8 mouse cellular contexts compared by ENCODE assay signal in the genomic region with DNA sequence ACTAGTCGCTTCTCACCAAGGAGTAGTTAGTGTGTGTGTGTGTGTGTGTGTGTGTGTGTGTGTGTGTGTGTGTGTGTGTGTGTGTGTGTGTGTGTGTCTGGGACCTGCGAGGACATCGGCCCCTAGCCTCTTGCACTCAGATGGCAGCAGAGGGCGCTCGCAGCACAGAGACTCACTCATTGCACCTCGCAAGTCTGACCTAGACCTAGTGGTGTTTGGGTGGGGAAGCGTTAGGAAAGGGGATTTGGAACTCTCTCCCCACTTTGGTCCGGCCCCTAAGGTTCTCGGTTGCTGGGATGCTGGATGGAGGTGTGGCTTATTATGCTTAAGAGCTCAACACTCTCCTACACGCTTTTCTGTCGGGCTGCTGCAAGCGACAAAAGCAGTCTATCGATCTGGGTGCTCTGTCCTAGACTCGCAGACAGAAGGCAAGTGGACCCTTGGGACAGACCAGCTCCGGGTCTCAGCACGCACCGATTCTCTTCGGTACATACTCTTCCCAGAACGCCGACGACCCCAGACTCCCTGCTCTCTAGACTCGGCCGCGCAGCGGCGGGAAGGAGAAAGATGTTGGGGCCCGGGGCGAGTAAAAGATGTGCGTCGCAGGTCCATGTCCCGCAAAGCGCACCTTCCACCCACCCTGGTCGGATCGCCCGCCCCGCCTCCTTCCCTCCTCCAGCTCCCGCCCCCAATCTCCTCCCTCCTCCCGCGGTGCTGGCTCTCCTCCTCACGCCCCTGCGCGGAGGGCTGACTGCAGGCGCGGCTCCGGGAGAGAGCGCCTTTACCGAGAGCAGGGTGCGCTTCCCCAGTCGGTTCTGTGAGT. TPM values are rescaled to one million over a fixed set of nuclear protein-coding genes. Genes with fewer than 3 reads are reported as not detected.
DNase-seq lines count a peak whose midpoint lies in the region; ATAC-seq and TF ChIP-seq lines count a peak whose summit lies in the region.

A gene (plus strand): TSS at position 750 of the 823 bp plus-strand sequence.

- peak within 1 kb of the TSS; percentile 18; the same call in 1 of the 2 replicates for H3K4me3 ChIP-seq in bone marrow macrophage, adult 2 months (ENCODE audit: insufficient read depth, low read length)
- H3K4me3 ChIP-seq in embryonic facial prominence, embryonic 15.5 days (replicated peaks): peak within 1 kb of the TSS; percentile 44
- peak within 1 kb of the TSS; percentile 66 for H3K4me3 ChIP-seq in heart, embryonic 10.5 days
- H3K4me3 ChIP-seq in kidney, embryonic 14.5 days (ENCODE audit: low read length): peak within 1 kb of the TSS; percentile 43
- H3K4me3 ChIP-seq in limb, embryonic 14.5 days (replicated peaks; ENCODE audit: low read length): peak within 1 kb of the TSS; percentile 42
- H3K4me3 ChIP-seq in midbrain, postnatal 0 days (ENCODE audit: low read depth, low read length): peak within 1 kb of the TSS; percentile 39

- no peaks in the 10 kb centered on the region for H3K4me1 ChIP-seq in bone marrow macrophage, adult 2 months (ENCODE audit: control insufficient read depth, insufficient read depth, low read length)
- H3K4me1 ChIP-seq in embryonic facial prominence, embryonic 15.5 days: peaks cover 14% of the 10 kb centered on the region
- H3K4me1 ChIP-seq in heart, embryonic 10.5 days: peaks cover 36% of the 10 kb centered on the region
- peaks cover 15% of the 10 kb centered on the region for H3K4me1 ChIP-seq in kidney, embryonic 14.5 days (ENCODE audit: control insufficient read depth, insufficient read depth, low read length)
- H3K4me1 ChIP-seq in limb, embryonic 14.5 days (ENCODE audit: control insufficient read depth, insufficient read depth, low read length): peaks cover 7% of the 10 kb centered on the region; the same call in 1 of the 2 replicates
- peaks cover 8% of the 10 kb centered on the region; the same call in 1 of the 2 replicates for H3K4me1 ChIP-seq in midbrain, postnatal 0 days (ENCODE audit: insufficient read depth, low read length)

- peak within 1 kb of the TSS; percentile 85 for H3K4me2 ChIP-seq in embryonic facial prominence, embryonic 15.5 days (replicated peaks)
- H3K4me2 ChIP-seq in kidney, embryonic 14.5 days (replicated peaks; ENCODE audit: low read depth, low read length): peak within 1 kb of the TSS; percentile 77
- peak within 1 kb of the TSS; percentile 81 for H3K4me2 ChIP-seq in limb, embryonic 14.5 days (replicated peaks; ENCODE audit: low read depth, low read length, severe bottlenecking)
- peak within 1 kb of the TSS; percentile 72 for H3K4me2 ChIP-seq in midbrain, postnatal 0 days (ENCODE audit: low read depth, low read length, poor library complexity, severe bottlenecking)

- WGBS in embryonic facial prominence, embryonic 15.5 days: 1% methylated on average over 49 of the region's 49 CpGs
- under 1% methylated on average over 47 of the region's 49 CpGs for WGBS in heart, embryonic 10.5 days
- under 1% methylated on average over 46 of the region's 49 CpGs for WGBS in kidney, embryonic 14.5 days
- WGBS in limb, embryonic 14.5 days: under 1% methylated on average over 42 of the region's 49 CpGs
- WGBS in midbrain, postnatal 0 days: under 1% methylated on average over 43 of the region's 49 CpGs

- H3K36me3 ChIP-seq in embryonic facial prominence, embryonic 15.5 days: no peaks in the 10 kb centered on the region
- no peaks in the 10 kb centered on the region for H3K36me3 ChIP-seq in heart, embryonic 10.5 days
- no peaks in the 10 kb centered on the region for H3K36me3 ChIP-seq in kidney, embryonic 14.5 days (ENCODE audit: control insufficient read depth, insufficient read depth, low read length)
- no peaks in the 10 kb centered on the region for H3K36me3 ChIP-seq in limb, embryonic 14.5 days (ENCODE audit: control insufficient read depth, insufficient read depth, low read length)
- H3K36me3 ChIP-seq in midbrain, postnatal 0 days (ENCODE audit: insufficient read depth, low read length): no peaks in the 10 kb centered on the region

- H3K9ac ChIP-seq in embryonic facial prominence, embryonic 15.5 days: no peak within 1 kb of the TSS
- peak within 1 kb of the TSS; percentile 34 for H3K9ac ChIP-seq in kidney, embryonic 14.5 days (ENCODE audit: low read depth, low read length)
- peak within 1 kb of the TSS; percentile 38 for H3K9ac ChIP-seq in limb, embryonic 14.5 days (ENCODE audit: low read depth, low read length, severe bottlenecking)
- peak within 1 kb of the TSS; percentile 33; the same call in 1 of the 2 replicates for H3K9ac ChIP-seq in midbrain, postnatal 0 days (replicated peaks; ENCODE audit: low read length, poor library complexity, severe bottlenecking)

- peak; percentile 73 for DNase-seq in A20 (ENCODE audit: low read depth, low spot score)
- peak; percentile 97 for DNase-seq in heart, embryonic 10.5 days (ENCODE audit: low spot score)
- peak; percentile 77 for DNase-seq in limb, embryonic 14.5 days (ENCODE audit: low spot score)
- DNase-seq in midbrain, postnatal 0 days (ENCODE audit: low spot score): peak; percentile 87
- peak; percentile 65 to 86 for DNase-seq in spleen, postnatal 10 days (ENCODE audit: low spot score in 2 of 2)

- ATAC-seq in embryonic facial prominence, embryonic 15.5 days (ENCODE audit: insufficient number of reproducible peaks, low FRiP score, low TSS enrichment, low read depth): peak; percentile 53; the same call in 1 of the 2 replicates
- ATAC-seq in kidney, embryonic 14.5 days (ENCODE audit: low FRiP score, low TSS enrichment): peak; percentile 82
- peak; percentile 83 for ATAC-seq in limb, embryonic 14.5 days (ENCODE audit: low FRiP score, low read depth)
- peak; percentile 78 for ATAC-seq in midbrain, postnatal 0 days (ENCODE audit: low FRiP score)

- peaks cover 77% of the 10 kb centered on the region for H3K27me3 ChIP-seq in embryonic facial prominence, embryonic 15.5 days
- H3K27me3 ChIP-seq in heart, embryonic 10.5 days (ENCODE audit: insufficient read depth, poor library complexity, severe bottlenecking): peaks cover 74% of the 10 kb centered on the region
- H3K27me3 ChIP-seq in kidney, embryonic 14.5 days (ENCODE audit: control insufficient read depth, insufficient read depth, low read length): peaks cover 47% of the 10 kb centered on the region
- H3K27me3 ChIP-seq in limb, embryonic 14.5 days (ENCODE audit: control insufficient read depth, insufficient read depth, low read length): peaks cover 55% of the 10 kb centered on the region
- H3K27me3 ChIP-seq in midbrain, postnatal 0 days (ENCODE audit: insufficient read depth, low read length): peaks cover 57% of the 10 kb centered on the region

- TF ChIP-seq POLR2A in bone marrow macrophage, adult 2 months (IDR thresholded peaks at IDR 0.05; ENCODE audit: borderline replicate concordance, low read depth, low read length): no peak
- no peak for TF ChIP-seq POLR2A in limb, embryonic 14.5 days (IDR thresholded peaks at IDR 0.05; ENCODE audit: borderline replicate concordance, extremely low read depth, insufficient read depth, insufficient read length)

- no peaks in the 10 kb centered on the region for H3K9me3 ChIP-seq in embryonic facial prominence, embryonic 15.5 days (replicated peaks)
- H3K9me3 ChIP-seq in heart, embryonic 10.5 days: no peaks in the 10 kb centered on the region
- H3K9me3 ChIP-seq in kidney, embryonic 14.5 days (ENCODE audit: control insufficient read depth, low read length): no peaks in the 10 kb centered on the region
- no peaks in the 10 kb centered on the region for H3K9me3 ChIP-seq in limb, embryonic 14.5 days (ENCODE audit: control insufficient read depth, low read length)
- no peaks in the 10 kb centered on the region for H3K9me3 ChIP-seq in midbrain, postnatal 0 days (ENCODE audit: low read length)

- H3K27ac ChIP-seq in bone marrow macrophage, adult 2 months (ENCODE audit: insufficient read depth, low read depth, low read length): no peak within 1 kb of the TSS
- no peak within 1 kb of the TSS for H3K27ac ChIP-seq in embryonic facial prominence, embryonic 15.5 days (replicated peaks)
- peak within 1 kb of the TSS; percentile 78 for H3K27ac ChIP-seq in heart, embryonic 10.5 days
- H3K27ac ChIP-seq in kidney, embryonic 14.5 days (ENCODE audit: low read depth, low read length): no peak within 1 kb of the TSS
- no peak within 1 kb of the TSS for H3K27ac ChIP-seq in limb, embryonic 14.5 days (replicated peaks; ENCODE audit: low read depth, low read length)
- H3K27ac ChIP-seq in midbrain, postnatal 0 days (ENCODE audit: low read depth, low read length): no peak within 1 kb of the TSS

- peak; percentile 78 for TF ChIP-seq CTCF in bone marrow macrophage, adult 2 months (IDR thresholded peaks at IDR 0.05; ENCODE audit: low read depth, low read length)
- peak; percentile 86 for TF ChIP-seq CTCF in midbrain, postnatal 0 days (IDR thresholded peaks at IDR 0.05)

RNA-seq across cellular contexts. Expression of the gene that starts here (rescaled TPM):
- polyA plus RNA-seq in bone marrow macrophage, adult 2 months (2012; ENCODE audit: insufficient read depth, insufficient read length, missing spikeins): 0.13 TPM in 1 of 2 replicates, not detected in the other
- polyA plus RNA-seq in embryonic facial prominence, embryonic 15.5 days (2015; fragmentation: Nextera tagmentation; extraction: Ambion mirVana): 0.30 and 0.33 TPM in 2 replicates
- polyA plus RNA-seq in heart, embryonic 10.5 days (2016; fragmentation: Nextera tagmentation; extraction: Ambion mirVana): 9.2 and 10.1 TPM in 2 replicates
- 0.69 and 1.8 TPM in 2 replicates for polyA plus RNA-seq in kidney, embryonic 14.5 days (2014; fragmentation: Nextera tagmentation; extraction: Ambion mirVana)
- polyA plus RNA-seq in limb, embryonic 14.5 days (2012; rRNA removed): 0.21 and 0.33 TPM in 2 replicates
- polyA plus RNA-seq in limb, embryonic 14.5 days (2014; fragmentation: Nextera tagmentation; extraction: Ambion mirVana): 0.48 and 0.52 TPM in 2 replicates
- total RNA-seq in midbrain, postnatal 0 days (2014; rRNA removed): 0.66 and 0.71 TPM in 2 replicates
- polyA plus RNA-seq in midbrain, postnatal 0 days (2015; fragmentation: Nextera tagmentation; extraction: Ambion mirVana): 0.54 and 0.68 TPM in 2 replicates

Comparison
In these comparisons a context has a peak if more than half of its experiments do, and no peak if none do; other contexts are left out.
1. Peak in ATAC-seq, H3K4me3 ChIP-seq and H3K4me2 ChIP-seq in embryonic facial prominence, embryonic 15.5 days; RNA of the gene not detected or under 1 TPM.
2. Peak in DNase-seq, ATAC-seq, H3K4me3 ChIP-seq, H3K9ac ChIP-seq and H3K4me2 ChIP-seq in limb, embryonic 14.5 days; RNA of the gene not detected or under 1 TPM.
3. Peak in DNase-seq, ATAC-seq, H3K4me3 ChIP-seq, H3K9ac ChIP-seq and H3K4me2 ChIP-seq in midbrain, postnatal 0 days; RNA of the gene not detected or under 1 TPM.